Mouse (Mus musculus) heart, postnatal 0 days (tissue): ENCODE measurements around the gene Slc35f4. TPM values are rescaled to one million over a fixed set of nuclear protein-coding genes. Genes with fewer than 3 reads are reported as not detected.
"Not testable (repeated sequence)": the region's sequence is repeated elsewhere in the genome, so short reads cannot be mapped to it uniquely, and the experiment has no call there.

Experiments
- ATAC-seq: fragments of 200-750 bp; cut with Nextera tagmentation; 2 replicates; pipeline ENCODE4 v1.8.0; 2017; ENCODE audit warnings: low read depth, moderate number of reproducible peaks, moderate library complexity; ENCODE audit not compliant: insufficient read depth
- DNase-seq: peaks from one replicate; pipeline ENCODE4 v3.0.0-alpha.2; 2016; ENCODE audit warnings: low spot score
- H3K27ac ChIP-seq: fragments of 300-500 bp; sonication (generic); 2 replicates; pipeline ENCODE4 v1.5.1; 2014; ENCODE audit warnings: low read depth, mild to moderate bottlenecking
- H3K27me3 ChIP-seq: fragments of 300-500 bp; sonication (generic); 2 replicates; pipeline ENCODE4 v1.6.1; 2014; ENCODE audit warnings: low read length, mixed read lengths; ENCODE audit not compliant: control insufficient read depth, insufficient read depth
- H3K36me3 ChIP-seq: fragments of 300-500 bp; sonication (generic); replicated peaks from 2 replicates; pipeline ENCODE4 v1.6.1; 2014; ENCODE audit warnings: low read length, mixed read lengths; ENCODE audit not compliant: control insufficient read depth, insufficient read depth
- H3K4me1 ChIP-seq: fragments of 300-500 bp; sonication (generic); 2 replicates; pipeline ENCODE4 v1.6.1; 2014; ENCODE audit warnings: antibody characterized with exemption; ENCODE audit not compliant: control insufficient read depth, insufficient read depth
- H3K4me2 ChIP-seq: fragments of 300-500 bp; sonication (generic); 2 replicates; pipeline ENCODE4 v1.6.1; 2014; ENCODE audit warnings: low read depth, mild to moderate bottlenecking, low read length, moderate library complexity
- H3K4me3 ChIP-seq: fragments of 300-500 bp; sonication (generic); 2 replicates; pipeline ENCODE4 v1.5.1; 2014; ENCODE audit warnings: low read depth, low read length
- H3K9ac ChIP-seq: fragments of 300-500 bp; sonication (generic); replicated peaks from 2 replicates; pipeline ENCODE4 v1.6.1; 2014; ENCODE audit warnings: low read depth, low read length, mixed read lengths
- H3K9me3 ChIP-seq: fragments of 300-500 bp; sonication (generic); replicated peaks from 2 replicates; pipeline ENCODE4 v1.6.1; 2016; ENCODE audit warnings: low read length; ENCODE audit not compliant: control insufficient read depth
- CTCF ChIP-seq: IDR thresholded peaks from 2 replicates; pipeline ENCODE4 v1.5.1; 2016; ENCODE audit warnings: antibody characterized with exemption, control low read depth, low read depth
- EP300 ChIP-seq: IDR thresholded peaks from 2 replicates; pipeline ENCODE4 v1.6.1; 2016; ENCODE audit warnings: antibody characterized with exemption, low read depth
- WGBS: fragments of 180-500 bp; shearing (Covaris S2); extraction: QIAGEN DNeasy Blood & Tissue Kit; methylation state at CpG from one replicate; pipeline ENCODE4 v1.1.7; 2014; 5-methylcytosine and 5-hydroxymethylcytosine counted together
- polyA plus RNA-seq: library from polyadenylated mRNA; unstranded; fragments of >200 nt; fragmentation: Nextera tagmentation; extraction: Ambion mirVana; gene quantifications from 2 replicates; pipeline ENCODE4 v1.2.1, GENCODE M21; 2015
- total RNA-seq: library from RNA; depleted of rRNA; stranded (reverse); fragments of >200 nt; gene quantifications from 2 replicates; pipeline ENCODE4 v1.2.3, GENCODE M21; 2014; ENCODE audit warnings: low replicate concordance

Slc35f4 gene
- total and polyA plus RNA-seq, 2 experiments from 2014 or later: 0.12 TPM; not detected in 1

- Histone ChIP-seq H3K27ac (no peak overlapping the region), H3K9me3 (no peaks in the 10 kb centered on the region), H3K4me3 (no peak overlapping the region), H3K4me1 (no peaks in the 10 kb centered on the region), H3K27me3 (no peaks in the 10 kb centered on the region), H3K4me2 (no peak overlapping the region), H3K9ac (no peak overlapping the region), H3K36me3 (no peaks in the 10 kb centered on the region)
- TF ChIP-seq EP300: no peak
- TF ChIP-seq CTCF: no peak
- no peak for DNase-seq
- no peak for ATAC-seq
- WGBS: 56% methylated on average over 4 of the region's 4 CpGs
These were observed 231.9 kb downstream of the Slc35f4 start for GRCm38 (mm10) chr14:49293802-49294449.

GRCm38 (mm10) chr14:49290029-49290745 is 235.7 kb downstream of the Slc35f4 start:
- ATAC-seq: no peak

DNA sequence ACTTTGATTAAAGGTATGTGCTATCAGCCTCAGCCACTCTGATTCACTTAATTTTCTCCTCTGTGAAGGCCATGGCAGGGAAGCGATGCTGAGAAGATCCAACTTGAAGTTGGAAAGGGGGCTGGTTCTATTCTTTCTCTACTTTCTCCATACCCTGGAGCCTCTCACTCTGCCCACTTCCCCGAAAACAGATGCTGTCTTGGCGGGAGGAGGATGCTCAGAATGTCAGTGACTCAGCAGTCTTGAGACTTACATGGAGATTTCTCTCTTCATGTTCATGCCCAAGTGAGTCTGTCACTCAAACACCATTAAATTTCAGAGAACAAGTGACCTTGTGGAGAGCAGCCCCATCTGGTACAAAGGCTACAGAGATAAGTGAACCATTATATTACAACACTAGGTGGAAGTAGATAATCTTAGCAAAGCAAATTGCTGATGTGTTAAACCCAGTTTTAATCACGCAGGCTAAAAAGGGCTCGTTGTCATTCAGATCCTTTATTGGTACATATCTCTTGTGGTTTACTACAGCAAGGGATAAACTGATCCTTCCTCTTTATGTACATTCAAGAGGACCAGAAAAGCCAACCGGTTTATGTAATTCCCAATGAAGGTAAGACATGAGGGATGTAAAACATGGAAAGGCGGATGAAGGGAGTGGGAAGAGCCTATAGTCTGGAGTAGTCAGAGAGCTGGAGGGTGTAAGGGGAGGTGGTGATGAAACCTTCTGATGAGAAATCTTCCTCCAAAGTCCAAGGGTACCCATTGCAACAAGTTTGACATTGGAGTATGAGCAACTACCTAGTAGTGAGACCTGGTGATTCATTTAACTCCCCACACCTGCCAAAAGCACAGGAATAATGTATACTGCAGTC is 241.8 kb downstream of the Slc35f4 start:
- ATAC-seq (no peak), DNase-seq (no peak)
- Histone ChIP-seq H3K36me3 (no peaks in the 10 kb centered on the region), H3K9ac (no peak overlapping the region), H3K9me3 (no peaks in the 10 kb centered on the region), H3K4me1 (no peaks in the 10 kb centered on the region), H3K27me3 (no peaks in the 10 kb centered on the region), H3K27ac (no peak overlapping the region), H3K4me2 (no peak overlapping the region), H3K4me3 (no peak overlapping the region)
- no peak for TF ChIP-seq CTCF
- no peak for TF ChIP-seq EP300
- 64% methylated on average over 7 of the region's 7 CpGs for WGBS

More at GRCm38 (mm10) chr14:49290029-49290745, 235.7 kb downstream of the Slc35f4 start:
- H3K4me2 ChIP-seq: no peak overlapping the region
- no peaks in the 10 kb centered on the region for H3K4me1 ChIP-seq
- H3K27me3 ChIP-seq: no peaks in the 10 kb centered on the region
- no peak overlapping the region for H3K9ac ChIP-seq
- no peak for DNase-seq
- no peaks in the 10 kb centered on the region for H3K9me3 ChIP-seq
- WGBS: 73% methylated on average over 3 of the region's 3 CpGs
- H3K4me3 ChIP-seq: no peak overlapping the region
- TF ChIP-seq EP300 (no peak), CTCF (no peak)
- no peak overlapping the region for H3K27ac ChIP-seq
- H3K36me3 ChIP-seq: no peaks in the 10 kb centered on the region

GRCm38 (mm10) chr14:49278880-49279279 is 247.0 kb downstream of the Slc35f4 start:
- no peak overlapping the region for H3K4me3 ChIP-seq
- WGBS: 70% methylated on average over 6 of the region's 6 CpGs
- no peak for TF ChIP-seq CTCF
- TF ChIP-seq EP300: no peak
- H3K4me2 ChIP-seq: no peak overlapping the region
- H3K4me1 ChIP-seq: no peaks in the 10 kb centered on the region
- H3K27ac ChIP-seq: no peak overlapping the region
- ATAC-seq: no peak
- no peaks in the 10 kb centered on the region for H3K36me3 ChIP-seq
- no peak overlapping the region for H3K9ac ChIP-seq
- no peaks in the 10 kb centered on the region for H3K9me3 ChIP-seq
- no peak for DNase-seq
- no peaks in the 10 kb centered on the region for H3K27me3 ChIP-seq

DNA sequence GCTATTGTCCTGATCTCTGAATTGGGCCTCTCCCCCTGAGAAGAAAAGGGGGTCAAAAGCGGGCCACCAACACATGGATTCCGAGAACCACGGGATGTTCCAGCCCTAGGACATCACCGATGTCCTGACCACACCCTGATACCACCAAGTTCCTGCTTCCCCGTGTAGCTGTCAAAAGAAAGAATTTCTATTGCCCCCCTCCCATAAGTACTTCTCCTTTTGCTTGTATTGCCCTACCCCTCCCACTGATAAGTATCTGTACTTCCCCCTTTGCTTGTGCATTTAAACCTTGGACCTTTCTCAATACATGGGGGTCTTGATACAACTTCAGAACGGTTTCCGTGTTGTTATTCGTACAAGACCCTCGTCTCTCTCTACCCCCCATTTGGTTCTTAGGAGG is 247.4 kb downstream of the Slc35f4 start:
- not testable (repeated sequence) for H3K4me3 ChIP-seq, DNase-seq, ATAC-seq, H3K36me3 ChIP-seq, H3K4me1 ChIP-seq, H3K27ac ChIP-seq, H3K4me2 ChIP-seq, H3K27me3 ChIP-seq, H3K9ac ChIP-seq, H3K9me3 ChIP-seq
- WGBS: 86% methylated on average over 9 of the region's 9 CpGs
